Mouse (Mus musculus) liver (tissue): ENCODE data around the gene Cc2d1a.
A peak's percentile ranks its signal among the peaks of the same experiment; 100 is the strongest.

Experiments
- DNase-seq: peaks from one replicate; pipeline ENCODE4 v3.0.0-alpha.2; 2020; ENCODE audit warnings: mixed read lengths

The Cc2d1a gene

GRCm38 (mm10) chr8:84176560-84176959, 28.8 kb upstream of the Cc2d1a start:
- DNase-seq, result no peak

GRCm38 (mm10) chr8:84173861-84174260, 26.1 kb upstream of the Cc2d1a start:
- no peak for DNase-seq

GRCm38 (mm10) chr8:84170096-84170495, 22.4 kb upstream of the Cc2d1a start:
- no peak for DNase-seq

GRCm38 (mm10) chr8:84167696-84168095, 20.0 kb upstream of the Cc2d1a start:
- no peak for DNase-seq

- DNase-seq, result no peak
Measured at GRCm38 (mm10) chr8:84157620-84158019, 9.9 kb upstream of the Cc2d1a start.

GRCm38 (mm10) chr8:84149181-84149580, 1.4 kb upstream of the Cc2d1a start:
- no peak for DNase-seq

- DNase-seq, result no peak
Measured at GRCm38 (mm10) chr8:84148531-84148850, 755 bp upstream of the Cc2d1a start.

GRCm38 (mm10) chr8:84147324-84147766, 391 bp downstream of the Cc2d1a start:
- DNase-seq, result peak; percentile 44

GRCm38 (mm10) chr8:84144636-84145245, 3.0 kb downstream of the Cc2d1a start:
- no peak for DNase-seq

GRCm38 (mm10) chr8:84140838-84141237, 6.9 kb downstream of the Cc2d1a start:
- no peak for DNase-seq

GRCm38 (mm10) chr8:84137848-84138247, 9.9 kb downstream of the Cc2d1a start:
- DNase-seq, result no peak

GRCm38 (mm10) chr8:84132225-84132624, 15.5 kb downstream of the Cc2d1a start:
- DNase-seq, result no peak

- no peak for DNase-seq
Measured at GRCm38 (mm10) chr8:84130806-84131205, 16.9 kb downstream of the Cc2d1a start.

GRCm38 (mm10) chr8:84128277-84128676, 19.5 kb downstream of the Cc2d1a start:
- DNase-seq, result no peak

- no peak for DNase-seq
Measured at GRCm38 (mm10) chr8:84127202-84127901, 20.4 kb downstream of the Cc2d1a start.

GRCm38 (mm10) chr8:84126742-84127141, 21.0 kb downstream of the Cc2d1a start:
- DNase-seq, result no peak

- no peak for DNase-seq
Measured at GRCm38 (mm10) chr8:84125656-84126055, 22.1 kb downstream of the Cc2d1a start, which contains the start of gene Podnl1. TSS of gene Podnl1 (plus strand) at chr8:84125989.

- DNase-seq, result no peak
Measured at GRCm38 (mm10) chr8:84122151-84122550, 25.6 kb downstream of the Cc2d1a start.

- DNase-seq, result no peak
Measured at GRCm38 (mm10) chr8:84115646-84116045, 32.1 kb downstream of the Cc2d1a start.

GRCm38 (mm10) chr8:84106216-84107040, 41.3 kb downstream of the Cc2d1a start:
- no peak for DNase-seq

GRCm38 (mm10) chr8:84105676-84106075, 42.1 kb downstream of the Cc2d1a start:
- no peak for DNase-seq

GRCm38 (mm10) chr8:84104697-84105609, 42.8 kb downstream of the Cc2d1a start, which contains the start of gene Dcaf15:
TSS of gene Dcaf15 (minus strand) at chr8:84104768.
- peak; percentile 98 for DNase-seq

- DNase-seq, result peak; percentile 83
Measured at GRCm38 (mm10) chr8:84104221-84104620, 43.5 kb downstream of the Cc2d1a start.
